Mouse (Mus musculus) lung, adult 2 months (tissue): ENCODE data around the gene Prss28.

ENCODE experiments used
- CTCF ChIP-seq: fragments of 200-500 bp; IDR thresholded peaks from 2 replicates; pipeline ENCODE4 v1.5.1; 2011; ENCODE audit warnings: mild to moderate bottlenecking, low read length, control low read depth; ENCODE audit not compliant: insufficient read depth
- POLR2A ChIP-seq: fragments of 200-500 bp; IDR thresholded peaks from 2 replicates; pipeline ENCODE4 v1.6.1; 2011; ENCODE audit warnings: low read depth, mild to moderate bottlenecking, control low read depth, low read length, borderline replicate concordance; ENCODE audit errors: extremely low read depth

DNA sequence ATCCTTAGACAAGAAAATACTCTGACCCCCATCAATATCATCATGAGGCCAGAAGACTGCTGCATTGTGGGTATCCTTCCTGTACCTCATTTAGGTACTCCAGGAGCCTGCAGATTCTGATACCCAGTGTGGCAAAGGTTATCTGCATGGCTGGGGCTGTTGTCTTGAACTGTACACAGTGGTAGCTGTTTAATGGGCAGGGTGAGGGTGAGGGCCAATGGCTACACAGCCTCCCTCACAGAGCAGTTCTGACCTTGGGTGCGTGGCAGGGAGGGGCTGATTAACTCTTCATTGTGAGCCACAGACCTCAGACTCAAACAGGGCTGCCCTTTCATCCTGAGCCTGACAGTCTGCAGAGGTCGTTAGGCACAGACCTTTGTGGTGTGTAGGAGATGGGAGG lies 14.5 kb downstream of the Prss28 start:
- no peak for TF ChIP-seq CTCF
- no peak for TF ChIP-seq POLR2A
